Mouse (Mus musculus) inflammation-experienced regulatory T-cells, adult 16 weeks (primary cell): ENCODE data around the gene Olfr1450. TPM values are rescaled to one million over a fixed set of nuclear protein-coding genes. Genes with fewer than 3 reads are reported as not detected.

ENCODE experiments used
- polyA plus RNA-seq: library from polyadenylated mRNA; unstranded; fragments of 100-300 nt; shearing (Covaris generic); gene quantifications from one replicate; pipeline ENCODE4 v1.2.1, GENCODE M21; 2017

The Olfr1450 gene
- polyA plus RNA-seq = not detected

DNA sequence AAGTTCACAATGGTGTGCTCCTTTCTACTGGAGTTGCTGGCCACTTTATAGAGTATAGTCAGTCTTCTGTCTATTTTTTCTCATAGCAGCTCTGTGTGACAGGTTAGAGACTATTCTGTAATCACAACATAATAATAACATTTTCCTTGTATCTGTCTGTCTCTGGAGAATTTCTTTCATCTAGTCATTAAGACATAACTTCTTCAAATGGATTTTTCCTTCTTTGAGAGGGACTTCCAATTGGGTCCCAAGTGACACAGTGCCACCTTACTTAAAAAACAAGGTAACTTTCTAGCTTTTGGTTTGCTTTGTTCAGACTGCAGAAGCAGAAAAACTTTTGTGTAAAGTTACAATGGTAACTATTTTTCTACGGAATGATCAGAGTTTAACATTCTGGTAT is at the start of gene Olfr1450:
Gene Olfr1450, plus strand, starts transcription at position 301 of the 400 bp plus-strand sequence.

DNA sequence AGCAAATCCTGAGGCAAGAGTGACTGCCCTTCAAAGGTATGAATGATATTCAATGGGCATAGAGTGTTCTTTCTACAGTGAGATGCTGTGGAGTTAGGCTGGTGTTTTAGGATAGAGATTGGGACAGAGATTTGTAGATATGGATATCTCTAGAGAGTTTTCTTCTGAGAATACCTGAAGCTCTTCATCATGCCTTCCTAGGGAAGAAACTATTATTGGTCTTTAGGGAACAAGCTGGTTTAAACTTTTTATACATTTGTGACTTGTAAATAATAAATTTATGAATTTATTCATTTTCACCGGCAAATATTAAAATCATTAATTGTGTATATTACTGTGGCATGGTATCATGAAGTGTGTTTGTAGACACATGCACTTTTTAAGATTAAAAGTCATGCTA is 46.4 kb upstream of the Olfr1450 start, which contains the start of gene Olfr1447:
Gene Olfr1447, minus strand, starts transcription at position 101 of the 400 bp plus-strand sequence.

DNA sequence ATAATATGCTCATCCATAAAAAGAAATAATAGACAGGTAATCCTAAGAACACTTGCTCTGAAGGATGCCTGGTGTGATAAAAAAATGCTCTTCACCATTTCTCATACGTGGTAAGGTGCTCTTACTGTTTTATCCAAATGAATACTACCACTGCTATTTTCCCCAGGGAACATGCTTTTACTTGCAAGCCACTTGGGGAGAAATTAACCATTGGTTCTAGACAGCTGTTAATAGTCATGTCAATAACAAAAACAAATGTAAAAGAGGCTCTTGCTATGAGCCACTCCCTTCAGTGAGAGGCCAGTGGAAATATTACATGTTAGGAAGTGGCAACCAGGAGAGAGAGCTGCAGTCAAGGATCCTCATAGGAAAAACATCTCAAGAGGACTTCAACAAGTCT is 25.7 kb upstream of the Olfr1450 start, which contains the start of gene Olfr1448:
Gene Olfr1448, minus strand, starts transcription at position 101 of the 400 bp plus-strand sequence.

DNA sequence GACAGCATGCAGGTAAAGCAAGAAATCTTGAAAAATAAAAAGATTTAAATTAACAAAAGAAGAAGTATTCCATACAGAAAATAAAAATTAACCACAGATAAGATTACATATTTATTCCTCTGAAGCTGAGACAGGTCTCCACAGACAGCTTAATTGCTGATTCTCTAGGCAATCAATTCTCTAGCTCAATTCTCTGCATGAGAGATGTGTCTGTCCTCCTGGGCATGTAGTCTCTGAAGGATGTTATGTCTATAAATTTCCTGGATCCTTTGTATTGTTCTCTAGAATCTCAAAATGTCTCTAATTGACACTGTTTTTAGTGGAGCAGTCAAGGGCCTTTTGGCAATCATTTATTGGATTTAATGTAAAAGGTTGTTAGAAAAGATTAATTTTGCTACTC is 19.5 kb upstream of the Olfr1450 start, which contains the start of gene Olfr1449:
Gene Olfr1449, plus strand, starts transcription at position 301 of the 400 bp plus-strand sequence.

DNA sequence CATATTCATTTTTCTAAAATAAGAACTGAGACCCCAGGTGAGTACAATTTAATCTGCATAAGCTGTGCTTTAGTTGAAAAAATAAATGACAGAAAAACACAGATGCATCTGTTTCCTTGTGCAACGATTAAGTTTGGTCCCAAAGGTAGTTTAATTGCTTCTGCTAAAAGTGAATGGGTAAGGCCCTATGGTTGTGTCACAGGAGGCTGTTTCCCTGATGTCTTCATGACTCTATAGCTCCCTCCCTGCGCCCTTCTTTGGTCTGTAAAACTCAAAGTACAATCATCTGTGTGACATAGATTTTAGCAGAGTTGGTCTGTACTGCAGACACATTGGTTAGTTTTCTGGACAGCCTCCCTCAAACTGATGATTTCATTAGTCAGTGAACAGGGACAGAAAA is 44.7 kb downstream of the Olfr1450 start, which contains the start of gene Olfr1451:
Gene Olfr1451, plus strand, starts transcription at position 301 of the 400 bp plus-strand sequence.

Other genes with a start within 250 kb of the Olfr1450 start
- gene Cntf, start 184.6 kb upstream of the Olfr1450 start, polyA plus RNA-seq = 1.1 TPM
- 8.7 TPM for gene Zfp91, start 154.1 kb upstream of the Olfr1450 start, polyA plus RNA-seq
- 291 TPM for gene Lpxn, start 154.1 kb upstream of the Olfr1450 start, polyA plus RNA-seq
- not detected for gene Gm5244, start 103.6 kb upstream of the Olfr1450 start, polyA plus RNA-seq
- 0.68 TPM for gene Olfr1444, start 93.0 kb upstream of the Olfr1450 start, polyA plus RNA-seq
- gene Olfr1445, start 66.4 kb upstream of the Olfr1450 start, polyA plus RNA-seq = not detected
- not detected for gene Olfr1446, start 56.7 kb upstream of the Olfr1450 start, polyA plus RNA-seq
- not detected for gene Olfr1447, start 46.5 kb upstream of the Olfr1450 start, polyA plus RNA-seq
- gene Olfr1448, start 25.8 kb upstream of the Olfr1450 start, polyA plus RNA-seq = not detected
- gene Olfr1449, start 19.4 kb upstream of the Olfr1450 start, polyA plus RNA-seq = not detected
- not detected for gene Olfr1451, start 44.8 kb downstream of the Olfr1450 start, polyA plus RNA-seq
- 0.32 TPM for gene Olfr1453, start 78.1 kb downstream of the Olfr1450 start, polyA plus RNA-seq
- gene Olfr1454, start 110.4 kb downstream of the Olfr1450 start, polyA plus RNA-seq = not detected
- not detected for gene Olfr1457, start 147.6 kb downstream of the Olfr1450 start, polyA plus RNA-seq
- gene Olfr1458, start 156.5 kb downstream of the Olfr1450 start, polyA plus RNA-seq = not detected
- gene Olfr1459, start 199.3 kb downstream of the Olfr1450 start, polyA plus RNA-seq = not detected
- not detected for gene Olfr1461, start 212.7 kb downstream of the Olfr1450 start, polyA plus RNA-seq
- gene Olfr1462, start 235.5 kb downstream of the Olfr1450 start, polyA plus RNA-seq = not detected